Mouse (Mus musculus) frontal cortex, postnatal 14 days (tissue): ENCODE data around the gene Tas1r1.
A peak's percentile ranks its signal among the peaks of the same experiment; 100 is the strongest.

Experiments used
- DNase-seq, 2 experiments: peaks; one replicate each; pipeline ENCODE4 v3.0.0; 2022; ENCODE audit warnings: low spot score in 2 of 2

The Tas1r1 gene

GRCm38 (mm10) chr4:151988342-151989109 lies 49.8 kb downstream of the Tas1r1 start, which contains the start of gene Thap3:
TSS of gene Thap3 (minus strand) at chr4:151988997.
- DNase-seq = peak in 1 of 2 experiments; percentile 81

DNA sequence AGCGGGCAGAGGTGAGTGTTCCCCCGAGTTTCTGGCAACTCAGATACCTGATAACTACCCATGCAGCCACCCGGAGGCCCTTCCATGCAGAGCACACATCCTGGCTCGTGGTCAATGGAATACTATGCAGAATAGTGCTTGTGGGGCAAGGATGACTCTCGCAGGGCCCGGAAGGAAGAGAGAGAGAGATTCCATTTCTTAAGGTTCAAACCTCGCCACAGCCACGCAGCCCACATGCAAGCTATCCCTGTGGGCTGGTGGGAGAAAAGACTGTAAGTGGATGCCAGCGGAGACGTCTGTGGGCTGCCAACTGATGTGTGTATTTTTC lies 50.4 kb downstream of the Tas1r1 start:
- no peak for DNase-seq

DNA sequence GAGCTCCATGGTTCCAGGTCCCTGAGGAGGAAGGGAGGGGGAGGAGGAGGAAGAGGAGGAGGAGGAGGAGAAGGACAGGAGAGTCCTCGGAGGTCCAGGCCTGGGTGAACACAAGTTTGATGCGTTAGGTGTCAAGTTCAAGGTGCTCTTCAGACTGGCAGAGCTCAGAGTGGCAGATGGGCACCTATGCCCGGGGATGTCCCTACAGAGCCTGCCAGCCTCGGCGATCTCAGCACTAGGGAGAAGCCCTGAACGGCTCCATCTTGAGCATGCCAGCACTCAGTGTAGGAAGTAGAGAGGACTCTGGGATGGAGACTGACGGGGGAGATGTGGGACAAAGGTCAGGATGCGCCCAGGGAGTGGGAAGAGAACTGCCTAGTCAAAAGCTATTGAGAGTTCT lies 51.7 kb downstream of the Tas1r1 start:
- no peak for DNase-seq

DNA sequence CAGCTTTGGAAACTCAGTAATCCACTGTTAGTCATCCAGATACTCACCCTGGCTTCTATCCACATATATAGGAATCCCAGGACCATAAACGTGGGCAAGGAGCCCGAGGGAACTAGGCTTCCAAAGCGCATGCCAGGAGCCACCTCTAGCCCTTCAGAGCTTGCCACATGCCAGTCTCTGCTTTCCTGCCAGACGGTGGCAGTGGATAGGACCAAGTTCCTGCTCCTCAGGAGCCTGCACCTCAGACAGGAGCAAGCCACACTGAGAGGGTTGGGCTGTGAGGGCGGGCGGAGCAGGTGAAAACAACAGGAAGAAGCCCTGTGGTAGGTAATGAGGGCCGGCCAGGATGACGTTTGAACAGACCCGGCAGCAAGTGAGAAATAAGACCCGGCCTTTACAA lies 52.5 kb downstream of the Tas1r1 start:
- DNase-seq = no peak

- no peak for DNase-seq
These were observed 54.8 kb downstream of the Tas1r1 start for GRCm38 (mm10) chr4:151983560-151983959.

DNA sequence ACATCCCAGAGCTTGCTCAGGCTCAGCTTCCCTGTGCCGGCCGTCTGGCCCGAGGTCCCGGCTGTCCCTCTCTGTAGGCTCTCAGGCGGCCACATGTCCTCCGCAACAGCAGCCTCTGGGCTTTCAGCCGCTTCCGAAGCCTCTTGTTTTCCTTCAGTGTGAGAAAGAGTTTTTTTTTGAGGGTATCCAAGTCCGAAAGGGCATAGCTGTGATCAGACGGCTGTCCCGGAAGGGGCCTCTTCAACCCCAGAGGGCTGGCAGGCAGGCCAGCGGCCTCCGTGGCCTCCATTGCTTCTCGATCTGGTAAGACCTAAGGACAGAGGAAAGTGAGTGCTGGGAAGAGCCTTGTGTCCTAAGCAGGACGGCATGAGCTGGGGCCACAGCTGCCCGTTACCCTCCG lies 55.3 kb downstream of the Tas1r1 start:
- no peak for DNase-seq

GRCm38 (mm10) chr4:151981363-151981762 lies 57.0 kb downstream of the Tas1r1 start:
- peak; percentile 75 to 84 for DNase-seq

DNA sequence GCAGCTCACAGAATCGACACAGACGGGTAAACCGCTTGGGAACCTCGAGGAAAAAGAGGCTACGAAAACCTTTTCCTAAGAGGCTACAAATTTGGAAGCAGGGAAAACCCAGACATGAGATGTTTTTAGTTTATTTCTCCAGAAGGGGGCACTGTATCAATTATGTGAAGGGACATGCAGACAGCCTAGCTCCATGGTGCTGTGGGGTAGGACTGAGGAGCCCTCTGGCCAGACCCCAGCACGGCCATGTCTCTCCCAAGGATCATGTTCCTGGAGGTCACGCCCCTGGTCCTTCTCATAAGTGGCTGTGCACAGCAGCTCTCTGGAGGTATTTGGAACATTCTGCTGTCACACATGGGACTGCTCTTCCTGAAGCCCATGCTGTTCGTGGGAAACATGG lies 57.7 kb downstream of the Tas1r1 start:
- DNase-seq = no peak
